Mouse (Mus musculus): ENCODE measurements around the gene Micu1.

DNA sequence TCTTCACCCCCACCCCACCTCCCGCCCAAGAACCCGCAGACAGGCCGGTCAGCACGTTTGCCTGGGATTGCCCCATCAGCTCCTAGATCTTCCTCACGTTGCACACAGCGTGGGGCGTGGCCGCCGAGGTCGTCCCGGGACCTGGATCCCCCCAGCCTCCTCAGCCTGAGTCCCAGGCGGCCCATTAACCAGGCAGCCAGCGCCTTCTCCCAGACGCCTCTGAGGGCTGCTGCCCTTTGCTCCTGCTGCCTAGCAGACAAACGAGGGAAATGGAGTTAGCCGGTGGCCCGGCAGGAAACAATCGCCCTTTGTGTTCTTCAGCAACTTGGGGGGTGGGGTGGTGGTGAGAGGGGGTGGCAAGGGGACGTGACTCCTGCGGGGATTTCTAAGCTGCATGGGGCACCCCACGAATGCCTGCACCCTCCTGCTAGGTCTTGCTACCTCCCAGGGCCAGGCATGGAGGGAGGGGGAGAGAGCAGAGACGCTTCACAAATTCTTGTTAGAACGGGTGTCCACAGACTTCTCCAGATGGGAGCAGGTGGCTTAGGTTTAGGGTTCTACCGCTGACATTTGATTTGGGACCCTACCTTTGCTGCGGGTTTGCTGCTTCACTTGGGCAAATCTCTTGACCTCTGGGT, 209.4 kb downstream of the Micu1 start:
- no peak for TF ChIP-seq CTCF (IDR thresholded peaks at IDR 0.05; ENCODE audit: borderline replicate concordance, insufficient read depth, low read length)
- TF ChIP-seq POLR2A (IDR thresholded peaks at IDR 0.05; ENCODE audit: low read depth, low read length): no peak
